Mouse (Mus musculus) T-helper 1 cell (primary cell): ENCODE results near the gene Hps6.

Experiments
- in situ Hi-C: fragments of 300-600 bp; cut with MboI, MseI; formaldehyde crosslinking; loops from one replicate; pipeline ENCODE4 v1.15.1; 2025; ENCODE audit warnings: high pct_unique_total_duplicates

The Hps6 gene

GRCm38 (mm10) chr19:46028747-46029320 is 25.5 kb downstream of the Hps6 start:
- in situ Hi-C loops = loop anchor here (5.0 kb wide), 1 partner anchor 82 kb away; no protein-coding TSS in a partner anchor

GRCm38 (mm10) chr19:46029652-46030051 is 26.3 kb downstream of the Hps6 start:
- in situ Hi-C loops = loop anchor here (5.0 kb wide), 1 partner anchor 82 kb away; no protein-coding TSS in a partner anchor

- in situ Hi-C loops = no loop called here
Measured at GRCm38 (mm10) chr19:46030196-46030983, 27.1 kb downstream of the Hps6 start.

- in situ Hi-C loops = no loop called here
Measured at GRCm38 (mm10) chr19:46031689-46032432, 28.6 kb downstream of the Hps6 start.

GRCm38 (mm10) chr19:46032731-46033510 is 29.6 kb downstream of the Hps6 start:
- in situ Hi-C loops = no loop called here

- in situ Hi-C loops = no loop called here
Measured at GRCm38 (mm10) chr19:46033911-46034310, 30.6 kb downstream of the Hps6 start.

- in situ Hi-C loops = no loop called here
Measured at GRCm38 (mm10) chr19:46035971-46036370, 32.7 kb downstream of the Hps6 start.

- in situ Hi-C loops = no loop called here
Measured at GRCm38 (mm10) chr19:46036477-46037242, 33.4 kb downstream of the Hps6 start.

- in situ Hi-C loops = no loop called here
Measured at GRCm38 (mm10) chr19:46037243-46037924, 34.1 kb downstream of the Hps6 start.

- in situ Hi-C loops = no loop called here
Measured at GRCm38 (mm10) chr19:46037925-46038850, 34.9 kb downstream of the Hps6 start.

GRCm38 (mm10) chr19:46038851-46039260 is 35.5 kb downstream of the Hps6 start:
- in situ Hi-C loops = no loop called here

GRCm38 (mm10) chr19:46039478-46039877 is 36.2 kb downstream of the Hps6 start:
- in situ Hi-C loops = no loop called here

- in situ Hi-C loops = loop anchor here (10.0 kb wide), 1 partner anchor 1414 kb away; no protein-coding TSS in a partner anchor
Measured at GRCm38 (mm10) chr19:46040149-46040902, 37.0 kb downstream of the Hps6 start.

GRCm38 (mm10) chr19:46041299-46041932 is 38.1 kb downstream of the Hps6 start:
- in situ Hi-C loops = loop anchor here (10.0 kb wide), 1 partner anchor 1413 kb away; no protein-coding TSS in a partner anchor

- in situ Hi-C loops = loop anchor here (10.0 kb wide), 1 partner anchor 1413 kb away; no protein-coding TSS in a partner anchor
Measured at GRCm38 (mm10) chr19:46041933-46042475, 38.7 kb downstream of the Hps6 start.

GRCm38 (mm10) chr19:46042476-46043011 is 39.2 kb downstream of the Hps6 start:
- in situ Hi-C loops = loop anchor here (10.0 kb wide), 1 partner anchor 1412 kb away; no protein-coding TSS in a partner anchor

- in situ Hi-C loops = loop anchor here (10.0 kb wide), 1 partner anchor 1411 kb away; no protein-coding TSS in a partner anchor
Measured at GRCm38 (mm10) chr19:46043380-46043779, 40.1 kb downstream of the Hps6 start.
